Mouse (Mus musculus) embryo, embryonic 9.5 days (tissue): ENCODE results near the gene Ptprf.

Source experiments
- DNase-seq: peaks from one replicate; pipeline ENCODE4 v3.0.0-alpha.2; 2017; ENCODE audit errors: extremely low spot score

Ptprf gene

DNA sequence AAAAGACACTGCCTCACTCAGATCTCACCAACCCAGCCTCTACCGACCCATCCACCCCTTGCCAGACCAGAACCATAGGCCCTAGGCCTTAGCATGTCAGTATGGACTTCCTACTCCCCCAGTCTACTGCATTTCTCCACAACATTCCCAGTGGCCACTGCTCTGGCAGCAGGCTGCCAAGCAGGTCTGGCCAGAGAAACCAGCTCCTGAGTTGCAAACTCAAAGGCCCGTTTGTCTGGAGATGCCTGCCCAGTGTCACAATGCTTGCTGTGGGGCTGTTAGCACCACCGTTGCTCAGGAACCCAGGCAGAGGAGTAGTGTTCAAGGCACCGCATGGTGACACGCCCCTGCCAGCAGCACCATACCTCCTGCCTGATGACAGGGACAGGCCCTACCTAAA is 5.0 kb downstream of the Ptprf start:
- no peak for DNase-seq

DNA sequence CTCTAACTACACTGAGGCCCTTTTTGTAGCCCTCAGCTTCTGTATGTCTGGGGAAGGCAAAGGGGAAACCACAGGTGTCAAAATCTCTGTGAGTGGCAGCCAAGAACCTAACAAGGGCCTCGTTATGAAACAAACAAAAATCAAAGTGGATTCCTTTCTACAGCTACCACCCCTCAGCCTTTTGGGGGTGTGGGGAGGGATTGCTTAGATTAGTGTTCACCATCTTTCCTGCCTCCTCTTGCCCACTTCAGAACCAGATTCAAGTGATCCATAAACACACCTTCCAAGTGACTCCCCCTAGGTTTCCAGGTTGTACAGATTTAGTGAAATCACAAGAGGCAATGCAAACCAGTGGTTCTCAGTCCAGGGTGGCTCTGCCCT is 9.0 kb downstream of the Ptprf start:
- DNase-seq = no peak

DNA sequence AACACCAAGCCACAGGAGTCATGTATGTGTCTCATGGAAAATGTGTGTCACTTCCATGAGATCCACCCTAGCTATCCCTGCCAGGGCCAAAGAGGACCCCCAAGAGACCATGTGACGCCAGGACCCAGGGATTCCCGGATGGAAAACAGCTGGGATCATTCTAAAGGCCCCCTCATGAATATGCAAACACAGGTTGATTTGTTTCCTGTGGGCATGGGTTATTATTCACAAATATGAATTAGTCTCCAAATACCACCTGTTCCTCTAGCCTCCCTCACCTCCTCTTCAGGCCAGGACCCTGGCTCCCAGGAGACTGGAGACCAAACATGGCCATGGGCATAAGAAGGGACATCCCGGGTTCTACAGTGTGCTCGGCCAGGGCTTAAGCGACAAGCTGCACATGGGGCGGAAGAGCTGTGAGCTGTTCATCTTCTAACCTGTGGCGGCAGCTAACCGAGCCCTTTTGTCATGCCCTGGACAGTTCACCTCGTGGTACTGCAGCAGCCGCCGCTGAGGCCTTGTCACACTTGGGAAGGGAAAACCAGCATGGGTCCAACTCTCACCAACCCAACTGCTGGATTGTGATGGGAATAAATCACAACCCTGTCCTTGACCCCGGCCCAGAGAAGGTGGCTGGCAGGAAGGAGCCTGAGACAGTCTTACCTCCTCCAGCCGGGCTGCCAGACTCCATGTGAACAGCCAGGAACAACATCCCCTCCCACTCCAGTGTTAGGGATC is 9.6 kb downstream of the Ptprf start:
- no peak for DNase-seq

DNA sequence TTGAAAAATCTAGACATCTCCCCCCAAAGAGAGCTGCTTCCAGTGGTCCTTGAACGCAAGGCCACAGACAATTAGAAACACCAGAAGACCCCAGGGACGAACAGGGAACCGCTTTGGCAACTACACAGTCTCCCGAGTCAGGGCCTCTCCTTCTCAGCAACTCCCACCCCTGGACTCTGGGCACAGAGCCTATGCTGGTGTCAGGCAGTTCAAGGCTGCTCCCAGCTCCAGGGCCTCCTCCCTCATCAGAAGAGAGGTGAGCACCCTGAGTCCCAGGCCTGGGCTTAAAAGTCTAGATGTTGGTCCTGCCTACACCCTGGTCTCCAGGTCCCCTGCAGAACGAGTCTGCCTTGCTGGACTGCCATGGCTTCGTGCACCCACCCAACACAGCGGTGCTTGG is 10.7 kb downstream of the Ptprf start:
- no peak for DNase-seq

DNA sequence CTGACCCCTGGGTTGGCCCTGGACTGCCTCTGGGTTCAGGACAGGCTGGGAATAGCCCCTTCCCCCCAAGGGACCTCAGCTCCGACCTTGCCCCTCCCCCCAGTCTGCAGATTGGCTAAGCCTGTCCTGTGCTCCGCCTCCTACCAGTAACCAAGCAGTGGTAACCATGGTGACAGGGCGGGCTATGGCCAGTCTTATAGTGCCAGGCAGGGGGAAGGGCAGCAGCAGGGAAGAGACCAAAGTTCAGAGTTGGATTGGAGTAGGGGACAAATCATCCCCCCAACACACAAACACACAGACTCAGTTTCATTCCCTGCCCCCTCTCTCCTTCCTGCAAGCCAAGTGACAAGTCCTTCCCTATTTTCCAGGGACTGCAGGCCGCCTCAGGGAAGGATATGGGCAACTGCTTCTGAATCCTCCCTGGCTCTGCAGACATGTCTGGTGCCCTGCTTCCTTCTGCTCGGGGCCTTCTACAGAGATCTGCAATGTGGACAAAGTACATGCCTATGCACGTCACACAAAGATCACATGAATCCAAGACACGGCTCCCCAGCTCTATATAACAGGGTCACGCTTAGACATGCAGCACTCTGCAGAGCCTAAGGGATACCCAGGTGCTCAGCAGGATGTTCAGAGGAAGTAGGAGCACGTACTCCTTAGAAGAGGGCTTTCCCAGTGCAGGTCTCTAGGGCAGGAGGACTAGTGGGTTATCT is 14.5 kb downstream of the Ptprf start:
- DNase-seq = peak; percentile 96

DNA sequence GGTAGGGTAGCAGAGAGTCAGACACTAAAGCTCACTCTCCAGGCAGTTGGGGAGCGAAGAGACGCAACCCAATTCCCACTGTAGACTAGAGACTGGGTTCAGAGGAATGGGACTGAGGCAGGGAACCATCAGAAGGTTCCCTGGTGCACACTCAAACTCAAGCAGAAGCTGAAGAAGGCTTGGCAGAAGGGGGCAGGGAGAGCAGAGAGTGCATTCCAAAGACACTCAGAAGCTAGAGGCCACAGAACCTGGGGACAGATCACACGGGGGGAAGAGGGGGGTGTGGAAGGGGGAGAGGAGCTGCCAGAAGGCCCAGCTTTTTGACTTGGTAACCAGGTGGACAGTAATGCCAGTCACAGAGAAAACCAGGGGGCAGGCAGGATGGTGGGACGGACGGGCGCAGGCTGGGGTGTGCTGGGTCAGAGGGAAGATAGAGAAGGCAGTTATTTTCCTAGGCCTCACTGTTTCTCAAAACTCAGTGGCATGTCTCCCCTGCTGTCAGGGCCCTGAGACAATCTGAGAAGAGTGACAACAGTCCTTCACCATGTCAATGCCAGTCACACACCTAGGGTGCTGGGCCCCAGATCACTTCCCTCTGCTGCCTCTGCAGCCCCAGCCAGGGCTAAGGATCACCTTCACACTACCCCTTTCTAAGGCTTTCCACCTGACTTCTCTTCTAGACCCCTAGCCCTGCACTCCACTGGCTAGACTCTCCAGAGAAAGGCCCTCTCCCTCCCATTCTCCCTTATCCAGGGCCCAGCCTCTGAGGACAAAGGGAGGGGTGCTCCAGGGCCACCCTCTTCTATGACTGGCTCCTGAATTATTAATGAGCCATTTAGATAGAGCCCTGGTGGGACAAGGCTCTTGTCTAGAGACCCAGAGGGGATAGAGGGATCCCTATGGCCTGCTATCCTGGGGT is 15.3 kb downstream of the Ptprf start:
- DNase-seq = no peak

DNA sequence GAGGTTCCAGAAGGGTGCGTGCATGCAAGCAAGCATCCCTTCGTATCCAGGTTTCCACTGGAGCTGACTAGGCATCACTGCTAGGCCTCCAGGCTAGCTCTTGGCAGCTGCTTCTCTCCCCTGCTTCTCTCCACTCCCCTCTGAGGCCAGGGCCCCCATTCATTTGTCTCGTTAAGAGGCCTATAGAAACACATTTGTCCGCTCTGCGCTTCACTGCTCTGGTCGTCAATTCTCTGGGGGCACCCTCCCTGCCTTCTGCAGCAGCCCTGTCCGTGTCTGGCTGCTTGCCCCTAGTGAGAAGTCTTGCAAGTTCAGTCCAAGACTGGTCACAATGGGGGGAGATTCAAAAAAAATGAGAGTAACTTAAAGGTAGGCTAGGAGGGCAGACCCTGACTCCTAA is 16.7 kb downstream of the Ptprf start:
- DNase-seq = no peak

DNA sequence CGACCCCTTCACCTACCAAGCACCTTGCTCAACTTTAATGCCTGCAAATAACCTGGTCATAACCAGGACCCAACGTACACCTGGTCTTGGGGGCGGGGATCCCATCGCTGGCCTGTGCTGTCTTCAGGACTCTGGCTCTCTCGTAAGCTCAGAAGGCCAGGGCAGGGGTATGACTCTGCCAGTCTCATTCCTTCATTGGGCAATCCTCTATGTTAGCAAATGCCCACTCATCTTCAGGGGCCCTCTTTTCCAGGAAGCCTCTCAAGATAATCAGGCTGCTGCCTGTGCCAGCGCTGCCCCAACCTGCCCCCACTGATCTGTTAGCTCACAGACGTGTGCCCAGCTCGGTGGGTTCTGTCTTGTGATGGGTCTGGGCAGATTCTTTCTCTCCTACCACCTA is 17.2 kb downstream of the Ptprf start:
- no peak for DNase-seq

DNA sequence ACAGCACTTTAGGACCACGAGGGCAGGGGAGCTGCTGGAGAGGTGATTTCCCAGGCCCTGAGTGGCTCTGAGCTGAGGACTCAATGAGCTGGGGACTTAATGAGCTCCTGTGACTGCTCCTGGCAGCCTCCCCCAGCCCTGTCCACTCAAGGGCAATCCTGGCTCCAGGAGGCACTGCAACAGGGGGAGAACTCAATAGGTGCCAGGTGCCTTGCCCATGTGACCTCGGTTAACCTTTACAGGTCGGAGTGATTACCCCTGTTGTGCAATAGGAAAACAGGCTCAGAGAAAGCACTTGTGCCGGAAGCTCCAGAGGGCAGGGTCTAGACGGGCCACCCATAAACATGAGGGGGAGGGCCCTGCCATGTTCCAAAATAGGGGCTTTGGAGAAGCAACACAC is 17.7 kb downstream of the Ptprf start:
- DNase-seq = no peak

DNA sequence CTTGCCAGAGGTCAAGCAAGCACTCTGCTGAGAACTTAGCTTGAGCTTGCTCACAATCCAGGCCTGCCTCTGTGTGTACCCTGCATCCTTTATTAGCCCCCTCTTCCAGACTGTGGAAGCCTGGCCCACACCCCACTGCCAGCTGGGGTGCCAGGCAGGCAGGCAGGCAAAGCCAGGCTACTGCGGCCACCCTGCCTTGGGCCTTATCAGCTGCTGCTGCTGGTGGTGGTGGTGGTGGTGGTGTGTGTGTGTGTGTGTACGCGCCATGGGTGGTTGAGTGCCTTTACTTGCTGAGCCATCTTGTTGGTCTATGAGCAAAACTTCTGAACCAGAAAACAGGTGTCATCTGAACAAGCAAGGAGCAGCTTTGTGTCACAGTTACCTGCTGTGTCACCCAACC is 18.3 kb downstream of the Ptprf start:
- DNase-seq = no peak

DNA sequence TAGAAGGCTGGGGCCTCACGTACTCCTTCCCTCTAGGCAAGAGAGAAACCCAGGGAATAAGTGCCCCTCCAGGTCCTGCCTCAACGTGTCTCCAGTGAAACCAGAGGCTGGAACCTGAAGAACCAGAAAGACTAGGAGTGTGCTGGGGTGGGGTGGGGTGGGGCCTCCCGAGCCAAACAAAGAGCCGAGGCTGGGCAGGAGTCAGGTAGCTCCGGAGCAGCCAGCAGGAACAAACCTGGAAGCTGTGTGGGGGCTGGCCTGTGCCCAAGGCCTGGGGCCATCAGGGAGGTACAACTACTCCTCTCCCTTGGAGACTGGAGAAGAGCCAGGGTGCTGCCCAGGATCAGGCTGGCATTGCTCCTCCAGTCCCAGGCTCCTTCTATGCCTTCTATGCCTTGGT is 18.9 kb downstream of the Ptprf start:
- DNase-seq = peak; percentile 37

DNA sequence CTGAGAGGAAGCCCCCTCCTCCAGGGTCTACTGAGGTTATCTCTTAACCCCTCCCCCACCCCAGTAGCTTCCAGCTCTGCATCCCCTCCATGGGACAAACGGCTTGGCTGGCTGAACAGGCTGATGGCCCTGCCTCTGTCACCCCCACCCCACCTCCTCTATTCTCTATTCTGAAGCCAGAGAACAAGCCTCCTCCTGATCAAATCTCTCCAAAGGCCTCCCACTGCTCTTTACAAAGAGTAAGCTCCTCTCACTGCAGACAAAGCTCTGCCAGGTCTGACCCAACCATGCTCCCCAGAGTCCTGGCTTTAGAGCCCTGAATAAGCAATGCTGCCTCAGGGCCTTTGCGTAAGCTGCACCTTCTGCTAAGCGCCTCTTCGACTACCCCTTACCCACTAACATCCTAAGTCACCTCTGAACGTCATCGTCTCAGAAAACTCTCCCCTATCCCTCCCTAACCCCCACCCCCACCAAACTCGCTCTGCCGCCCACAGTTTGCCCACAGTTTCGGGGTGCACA is 19.6 kb downstream of the Ptprf start:
- DNase-seq = no peak

DNA sequence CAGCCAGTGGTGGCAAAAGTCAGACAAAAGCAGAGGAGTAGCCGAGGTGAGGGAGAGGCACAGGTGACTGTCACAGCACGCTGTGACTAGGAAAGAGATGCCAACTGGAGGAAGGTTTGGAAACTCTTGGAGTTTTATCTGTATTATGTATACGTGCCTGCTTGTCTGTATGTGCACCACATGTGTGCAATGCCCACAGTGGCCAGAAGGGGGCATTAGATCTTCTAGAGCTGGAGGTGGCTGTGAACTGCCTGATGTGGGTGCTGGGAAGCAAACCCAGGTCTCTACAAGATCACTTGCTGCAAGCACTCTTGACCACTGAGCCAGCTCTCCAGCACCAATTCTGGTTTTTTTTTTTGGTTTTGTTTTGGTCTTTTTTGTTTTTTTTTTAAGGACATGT is 20.5 kb downstream of the Ptprf start:
- DNase-seq = no peak

DNA sequence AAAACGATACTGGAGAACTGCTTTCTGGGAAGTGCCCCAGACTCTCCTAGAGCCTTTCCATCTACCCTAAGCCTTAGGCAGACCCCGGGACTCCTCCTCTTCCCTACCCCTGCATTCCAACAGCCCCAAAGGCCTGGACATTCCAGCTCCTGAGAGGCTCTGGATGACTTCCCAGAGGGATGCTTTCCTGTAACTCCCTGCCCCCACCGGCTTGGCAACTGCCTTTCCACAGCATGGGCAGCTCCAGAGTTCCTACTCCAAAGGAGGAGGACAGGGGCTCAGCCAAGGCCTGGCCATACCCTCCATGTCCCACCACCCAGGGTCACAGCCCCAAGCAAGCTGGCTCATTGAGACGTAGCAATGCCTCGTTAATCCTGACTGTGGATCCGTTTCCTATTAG is 21.2 kb downstream of the Ptprf start:
- no peak for DNase-seq

DNA sequence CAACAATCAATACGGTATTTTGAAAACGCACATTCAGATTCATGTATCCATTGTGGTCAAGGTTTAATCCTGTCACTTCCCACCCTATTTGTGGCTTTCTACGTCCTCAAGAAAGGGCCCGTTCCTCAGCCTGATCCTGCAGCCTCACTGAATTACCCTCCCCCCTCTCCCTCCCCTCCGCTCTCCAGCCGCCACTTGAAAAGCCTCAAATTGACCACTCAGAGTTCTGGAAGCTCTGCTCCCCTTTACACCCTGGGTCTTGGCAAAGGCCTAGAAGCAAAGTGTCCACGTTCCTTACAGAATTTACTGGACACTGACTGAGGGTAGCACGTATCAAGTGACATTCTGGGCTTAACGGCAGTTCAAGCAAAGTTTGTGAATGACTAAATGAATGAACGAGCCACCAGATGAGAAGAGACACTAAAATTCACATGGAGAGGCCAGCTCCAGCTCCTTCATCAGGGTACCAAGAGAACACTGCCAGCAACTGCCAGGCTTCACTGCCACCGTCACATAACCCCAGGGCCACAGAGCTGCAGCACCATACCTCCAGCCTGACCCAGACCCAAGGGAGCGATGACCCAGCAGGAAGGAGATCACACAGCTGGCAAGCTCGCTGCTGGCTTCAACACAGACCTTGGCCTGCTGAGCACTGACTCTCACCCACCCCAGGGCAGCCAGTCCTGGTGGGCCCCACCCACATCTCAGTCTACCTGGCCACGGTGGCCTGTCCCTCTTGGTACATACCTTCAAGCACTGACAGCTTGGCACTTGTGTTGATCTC is 22.6 kb downstream of the Ptprf start:
- DNase-seq = no peak

DNA sequence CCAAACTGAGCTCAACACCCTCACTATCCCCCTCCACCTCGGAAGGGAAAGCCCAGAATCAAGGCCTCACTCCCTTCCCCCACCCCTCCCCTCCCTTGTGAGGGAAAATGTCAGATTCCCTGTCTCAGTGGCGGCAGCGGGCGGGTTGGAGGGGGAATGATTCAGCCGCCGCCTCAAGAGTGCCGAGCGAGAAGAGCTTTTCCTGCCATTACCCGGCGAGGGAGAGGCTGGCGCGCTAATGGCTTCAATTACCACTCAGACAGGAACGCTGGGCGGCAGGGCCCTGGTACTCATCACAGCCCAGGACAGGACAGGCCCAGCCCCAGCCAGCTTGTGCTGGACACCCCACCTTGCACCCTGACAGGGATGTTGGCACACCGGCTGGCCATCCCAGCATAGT is 25.6 kb downstream of the Ptprf start:
- DNase-seq = peak; percentile 29

DNA sequence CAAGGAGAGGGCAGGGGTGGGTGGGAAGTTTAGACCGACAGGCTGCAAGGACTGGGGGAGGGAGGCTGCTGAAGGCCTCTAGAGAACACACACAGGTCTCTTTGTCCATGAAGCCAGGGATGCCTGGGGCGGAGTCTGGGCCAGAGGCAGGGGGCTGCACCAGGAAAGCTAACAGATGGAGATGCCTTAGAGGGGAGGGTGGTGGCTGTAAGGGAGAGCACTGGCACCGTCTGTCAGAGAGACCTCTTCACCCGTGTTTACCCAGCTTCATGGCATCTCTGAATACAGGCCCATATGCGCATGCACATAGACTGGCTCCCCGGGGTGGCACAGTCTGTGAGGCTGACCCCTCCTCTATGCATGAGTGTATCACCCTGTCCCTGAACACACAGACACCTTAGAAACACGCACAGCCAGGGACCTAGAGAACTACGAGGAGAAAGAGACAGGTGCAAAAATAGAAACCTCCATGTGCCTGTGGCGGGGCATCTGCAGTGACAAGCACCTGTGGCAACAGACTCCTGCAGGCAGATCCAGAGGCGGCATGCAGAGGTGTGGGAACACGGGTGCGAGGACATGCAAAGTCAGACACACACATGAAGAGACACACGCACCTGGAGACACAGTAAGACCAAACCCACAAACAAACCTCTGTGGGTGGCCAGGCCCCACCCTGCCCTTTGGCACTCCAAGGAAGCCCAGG is 29.3 kb downstream of the Ptprf start:
- peak; percentile 52 for DNase-seq

DNA sequence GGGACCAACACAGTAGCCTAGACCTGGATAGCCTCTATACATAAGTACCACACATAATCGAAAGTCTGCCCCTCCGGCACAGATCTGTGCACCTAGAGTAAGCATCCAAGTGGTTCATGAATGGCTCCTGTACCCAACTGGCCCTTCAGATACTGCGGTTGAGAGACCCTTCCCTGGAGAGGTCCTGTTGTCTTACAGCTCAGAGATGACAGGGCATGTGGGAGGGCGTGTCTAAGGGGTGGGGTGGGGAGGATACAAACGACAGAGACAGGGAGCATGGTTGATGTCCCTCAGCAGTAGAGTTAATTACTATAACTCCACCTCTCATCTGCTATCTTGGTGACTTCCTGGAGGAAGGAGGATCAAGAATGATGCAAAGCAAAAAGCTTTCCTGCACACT is 29.9 kb downstream of the Ptprf start:
- no peak for DNase-seq

DNA sequence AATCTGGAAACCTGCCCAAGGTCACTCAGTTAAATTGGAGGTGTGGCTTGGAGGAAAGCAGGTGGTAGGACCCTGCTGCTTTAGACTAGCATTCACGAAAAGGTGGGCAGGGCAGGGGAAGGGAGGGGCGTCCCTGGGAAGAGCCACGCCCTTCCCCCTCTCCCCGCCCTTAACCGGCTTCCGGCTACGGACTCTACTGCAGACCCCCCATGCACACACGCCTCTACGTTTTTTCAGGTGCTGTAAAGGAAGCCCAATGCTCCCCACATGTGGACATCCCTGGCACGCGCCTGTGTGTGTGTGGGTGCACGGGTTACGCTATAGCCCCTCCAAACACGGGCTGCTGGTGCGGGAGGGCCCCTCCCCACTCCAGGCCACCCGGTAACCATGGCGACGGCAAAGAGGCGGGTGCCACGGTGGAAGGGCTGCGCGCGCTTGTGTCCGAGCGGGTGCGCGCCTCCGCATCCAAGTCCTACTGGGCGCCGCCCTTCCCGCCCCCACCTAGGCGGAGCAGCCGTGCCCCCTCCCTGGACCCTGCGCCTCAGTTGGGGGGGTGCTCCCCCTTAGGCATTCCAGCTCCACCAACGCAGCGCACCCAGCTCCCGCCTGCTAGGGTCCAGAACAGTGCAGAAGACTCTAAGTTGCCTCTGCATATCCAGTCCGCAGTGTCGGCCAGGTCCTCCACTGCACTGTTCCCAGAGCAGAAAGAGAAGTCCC is 30.5 kb downstream of the Ptprf start:
- DNase-seq = peak; percentile 82

DNA sequence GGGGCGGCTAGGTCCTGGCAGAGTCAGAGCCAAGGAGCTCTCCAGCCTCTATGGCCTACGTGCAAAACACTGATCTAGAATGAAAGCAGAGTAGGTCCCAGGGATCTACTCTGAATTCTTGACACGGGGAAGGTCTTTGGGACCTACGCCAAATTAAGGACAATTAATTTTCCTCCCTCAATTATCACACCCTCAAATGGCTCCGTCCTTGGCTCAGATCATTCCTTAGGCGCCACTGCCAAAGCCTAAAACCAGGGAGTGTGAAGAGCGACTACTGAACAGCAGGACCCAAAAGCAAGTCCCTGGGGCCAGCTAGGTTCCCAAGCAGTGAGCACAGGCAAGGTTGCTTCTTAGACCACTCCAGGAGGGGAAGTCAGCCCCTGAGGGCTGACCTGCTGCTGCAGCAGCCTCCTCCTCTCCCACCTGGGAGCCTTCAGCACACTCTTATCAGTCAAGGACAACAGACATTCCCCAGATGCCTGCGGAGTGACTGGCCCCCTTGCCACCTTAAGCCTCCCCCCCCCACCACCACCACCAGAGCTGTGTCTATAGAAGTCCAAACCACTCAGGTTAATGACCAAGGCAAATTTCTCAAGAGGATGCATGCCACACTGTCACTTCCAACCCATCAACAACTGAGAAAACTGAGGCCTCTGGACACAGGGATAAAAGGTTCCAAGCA is 31.3 kb downstream of the Ptprf start:
- DNase-seq = no peak
